Mouse (Mus musculus): ENCODE results near the gene Bloc1s3.

DNA sequence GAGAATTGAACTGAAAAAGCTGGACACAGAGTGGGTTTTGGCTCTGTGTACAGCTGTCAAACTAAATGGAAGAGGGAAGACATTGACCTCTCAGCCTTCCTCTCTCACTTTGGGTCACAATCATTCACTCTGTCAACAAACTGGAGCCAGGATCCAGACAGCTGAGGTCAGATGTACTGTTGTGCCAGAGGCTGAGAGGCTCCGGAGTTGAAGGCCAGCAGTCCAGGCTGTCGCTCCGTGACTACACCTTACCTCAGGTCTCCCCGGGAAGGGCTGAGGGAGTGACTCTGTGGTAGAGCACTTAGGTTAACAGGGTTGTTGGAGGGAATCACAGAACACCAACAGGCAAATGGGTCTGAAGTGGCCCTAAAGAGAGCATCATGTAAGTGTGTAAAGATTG is 9.8 kb downstream of the Bloc1s3 start:
- no peak for TF ChIP-seq CTCF (IDR thresholded peaks at IDR 0.05)
- TF ChIP-seq EP300 (IDR thresholded peaks at IDR 0.05): no peak
